Mouse (Mus musculus): ENCODE measurements at regions not wholly inside any gene's neighbourhood (a gene's known extent, or its start where the extent isn't known, plus 50 kb on each side); places are given as distances from the start of the nearest gene placed in this dataset.

DNA sequence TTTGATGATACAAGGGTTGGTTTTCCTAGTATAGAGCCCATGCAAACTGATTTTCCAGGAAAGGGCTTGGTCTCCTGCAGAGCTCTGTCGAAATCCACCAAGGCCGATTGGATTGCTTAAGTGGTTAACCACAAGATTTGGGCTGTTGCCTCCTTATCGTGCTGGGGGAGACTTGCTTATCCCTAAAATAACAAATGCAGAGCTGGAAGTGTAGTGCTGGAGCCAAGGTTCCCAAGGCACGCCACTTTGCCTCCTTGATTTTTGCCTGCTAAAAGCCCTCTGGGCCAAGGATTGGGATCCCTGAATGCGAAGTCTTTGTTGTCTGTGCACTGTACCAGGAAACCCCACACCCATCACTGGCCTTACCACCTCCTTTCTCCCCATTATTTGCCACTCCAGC lies 52.8 kb upstream of the Tmem178 start:
- DNase-seq: no peak

DNA sequence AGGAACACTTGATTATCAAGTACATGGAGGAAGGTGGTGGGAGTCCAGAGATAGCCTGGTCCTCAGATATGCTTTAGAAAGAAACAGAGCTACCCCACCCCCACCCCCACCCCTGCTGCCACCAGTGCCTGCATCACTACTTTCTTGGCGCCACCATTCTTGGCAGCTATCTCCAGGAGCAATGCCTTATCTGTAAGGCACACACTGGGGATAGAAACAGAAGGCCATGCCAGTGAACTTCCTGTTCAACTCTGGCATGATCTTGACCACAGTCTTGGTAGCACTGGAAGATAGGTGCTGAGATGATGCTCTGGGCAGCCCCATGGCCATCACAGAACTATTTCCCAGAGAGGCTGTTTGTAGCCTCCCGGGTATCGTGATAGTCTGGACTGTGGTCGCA lies 55.3 kb upstream of the Tmem178 start:
- DNase-seq: no peak

DNA sequence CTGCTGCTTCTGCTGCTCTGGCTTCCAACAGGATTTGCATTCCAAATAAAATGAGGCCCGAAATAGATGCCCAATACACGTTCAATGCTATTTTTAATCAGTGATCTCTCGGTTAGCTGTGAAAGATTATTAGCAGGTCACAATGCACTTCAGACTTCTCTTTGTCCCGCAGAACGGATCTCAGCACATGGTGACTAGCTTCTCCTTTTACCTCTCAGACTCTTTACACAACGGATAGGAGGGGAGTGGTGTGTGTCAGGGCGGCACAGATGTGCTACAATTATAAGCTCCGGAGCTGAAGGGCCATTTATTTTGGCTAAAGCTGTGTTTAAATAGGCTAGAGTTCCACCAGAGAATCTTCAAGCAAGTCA lies 56.7 kb upstream of the Tmem178 start:
- no peak for DNase-seq

DNA sequence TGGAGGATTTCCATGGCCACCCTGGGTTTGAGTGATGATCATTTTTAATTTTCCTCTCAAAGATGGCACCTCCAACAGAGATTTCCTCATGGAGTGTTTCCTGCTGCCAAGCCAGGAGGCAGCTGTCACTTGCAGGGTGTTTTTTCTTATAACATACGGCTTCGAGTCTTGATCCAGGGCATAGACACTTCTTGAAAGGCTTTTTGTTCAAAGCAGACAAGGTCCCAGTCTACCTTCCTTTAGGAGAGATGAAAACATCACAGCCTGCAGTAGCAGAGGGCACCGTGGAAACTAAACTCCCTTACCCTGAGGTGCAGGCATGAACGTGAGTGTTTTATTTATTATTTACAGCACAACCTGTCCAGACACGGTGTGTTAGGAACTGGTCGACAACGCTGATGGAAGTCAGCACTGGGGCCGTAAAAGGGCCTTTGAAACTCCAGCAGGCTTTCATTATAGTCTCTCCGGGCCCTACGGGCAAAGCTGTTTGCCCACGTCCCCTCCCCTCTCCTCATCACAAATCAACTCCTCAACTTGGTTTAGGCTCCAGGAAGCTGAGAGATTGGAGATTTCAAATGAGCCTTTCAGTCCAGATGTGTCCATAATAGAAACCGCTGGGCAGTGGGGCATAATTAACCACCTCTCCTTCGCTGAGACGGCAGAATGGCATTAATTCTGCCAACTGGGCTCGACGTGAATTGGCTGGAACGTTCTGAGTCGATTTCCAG lies 57.2 kb upstream of the Tmem178 start:
- no peak for DNase-seq

DNA sequence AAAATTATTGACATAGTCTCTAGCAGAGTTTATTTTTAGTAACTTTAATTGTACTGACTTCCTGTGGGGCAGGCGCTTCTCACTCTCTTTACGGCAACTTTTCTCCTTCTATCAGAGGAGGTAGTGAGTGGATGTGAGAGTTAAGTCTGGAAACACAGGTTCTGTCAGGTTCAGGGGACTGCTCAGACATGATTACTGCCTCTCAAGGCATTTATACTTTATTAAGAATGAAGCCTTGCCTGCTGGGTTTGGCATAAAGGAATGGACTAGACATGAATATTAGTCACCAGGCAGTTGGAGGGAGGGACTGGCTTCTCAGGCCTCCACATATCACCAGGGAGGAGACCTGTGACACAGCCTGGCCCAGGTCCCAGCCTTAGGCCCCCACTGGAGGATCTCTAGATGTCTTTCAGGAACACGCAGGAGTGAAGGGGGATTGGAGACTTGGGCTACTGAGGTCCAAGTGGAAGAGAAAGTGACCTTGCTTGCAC lies 58.2 kb upstream of the Tmem178 start:
- no peak for DNase-seq

GRCm38 (mm10) chr17:80885706-80886105 lies 58.7 kb upstream of the Tmem178 start:
- DNase-seq: no peak

GRCm38 (mm10) chr17:80884886-80885285 lies 59.5 kb upstream of the Tmem178 start:
- DNase-seq: no peak

DNA sequence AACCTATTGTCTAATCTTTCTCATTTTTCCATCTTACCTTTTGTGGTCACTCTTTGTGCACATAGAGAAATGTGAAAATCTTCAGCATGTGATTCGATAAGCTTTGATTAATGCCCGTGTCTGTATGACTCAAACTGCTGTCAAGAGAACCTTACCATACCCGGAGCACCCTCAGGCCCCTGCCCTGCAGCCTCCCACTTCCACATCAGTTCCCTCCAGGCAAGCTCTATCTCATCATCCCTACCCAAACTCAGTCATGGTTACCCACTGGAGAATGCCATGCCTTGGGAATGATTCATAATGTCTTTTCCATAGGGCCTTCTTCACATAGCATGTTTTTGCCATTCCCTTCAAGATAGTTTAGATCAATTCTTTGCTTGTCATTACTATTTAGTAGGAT lies 62.0 kb upstream of the Tmem178 start:
- no peak for DNase-seq

DNA sequence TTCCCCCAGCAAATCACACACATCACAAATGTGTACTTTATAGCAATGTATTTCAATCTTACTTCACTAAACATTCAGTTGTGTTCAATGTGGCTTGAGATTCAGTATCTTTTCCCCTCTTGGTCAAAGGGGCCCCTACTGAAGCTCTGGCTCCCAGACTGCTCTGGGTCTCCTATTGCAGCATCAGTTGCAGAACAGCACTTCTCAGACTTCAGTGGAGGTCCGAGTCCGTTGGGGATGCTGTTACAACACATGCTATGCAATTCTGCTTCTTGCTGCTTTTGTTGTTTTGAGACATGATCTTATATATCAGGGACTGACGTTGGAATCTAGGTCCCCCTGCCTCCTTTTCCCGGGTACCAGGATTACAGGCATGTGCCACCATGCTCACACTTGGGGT lies 64.1 kb upstream of the Tmem178 start:
- no peak for DNase-seq

DNA sequence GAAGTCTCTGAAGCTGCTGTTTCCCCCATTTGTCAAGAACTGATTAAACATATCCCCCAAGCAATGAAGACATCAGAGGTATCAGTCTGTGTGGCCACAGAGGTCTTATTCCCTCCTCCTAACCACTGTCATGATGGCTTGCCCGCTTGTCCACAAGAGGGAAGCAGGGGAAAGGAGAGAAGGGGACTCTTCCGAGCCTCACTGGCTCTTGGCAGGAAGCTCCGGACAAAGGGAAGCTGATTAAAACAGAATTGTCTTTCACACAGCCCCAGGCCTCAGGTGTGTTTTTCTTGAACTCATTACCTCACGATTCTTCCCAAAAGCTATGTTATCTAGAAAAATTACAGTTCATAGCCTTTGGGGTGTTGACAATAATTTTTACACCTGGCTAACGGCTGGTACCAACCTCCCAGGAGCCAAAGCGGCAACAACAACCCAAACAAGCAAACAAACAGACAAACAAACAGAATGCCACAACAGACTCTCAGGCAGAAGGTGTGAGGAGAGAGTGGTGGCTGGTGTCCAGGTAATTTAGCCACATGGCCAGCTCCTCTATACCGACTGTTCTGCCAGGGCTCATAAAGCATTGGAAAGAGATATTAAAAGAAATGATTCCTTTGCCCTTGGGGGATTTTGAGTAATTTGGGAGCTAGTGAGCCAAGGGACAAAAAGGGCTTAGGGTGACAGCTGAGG lies 68.9 kb upstream of the Tmem178 start:
- no peak for DNase-seq

DNA sequence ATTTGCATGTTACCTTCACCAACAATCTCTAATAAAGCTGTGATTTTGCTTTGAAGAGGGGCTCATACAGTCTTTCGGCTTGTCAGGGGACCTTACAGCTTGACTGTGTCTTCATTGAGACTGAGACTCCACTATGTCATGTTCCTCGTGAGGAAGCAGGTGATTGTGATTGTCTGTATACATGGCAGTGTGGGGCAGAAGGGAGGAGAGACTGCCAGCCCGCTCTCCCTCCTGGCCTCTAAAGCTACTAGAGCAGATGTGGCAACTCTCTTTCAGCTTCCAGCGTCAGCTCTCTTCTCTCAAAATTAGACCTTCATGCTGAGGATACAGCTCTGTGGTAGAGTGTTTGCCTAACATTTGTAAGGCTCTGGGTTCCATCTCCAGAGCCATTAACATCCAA lies 73.5 kb upstream of the Tmem178 start:
- DNase-seq: no peak

DNA sequence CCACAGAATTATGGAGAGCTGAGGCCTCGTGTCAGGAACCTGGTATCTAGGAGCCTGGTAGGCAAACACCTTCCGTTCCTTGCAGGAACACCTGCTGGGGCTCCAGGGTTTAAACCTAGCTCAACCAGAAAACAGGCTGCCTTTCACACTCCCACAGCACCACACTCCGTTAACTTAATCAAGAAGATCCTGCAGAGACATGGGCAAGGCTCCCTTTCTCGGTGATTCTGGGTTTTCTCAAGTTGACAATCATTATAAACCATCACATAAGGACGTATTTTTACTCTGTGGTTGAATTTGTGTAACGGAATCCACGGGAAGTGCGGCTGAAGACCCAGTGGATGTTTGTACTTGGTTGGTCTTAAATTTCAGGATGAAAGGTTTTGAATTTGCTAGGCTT lies 82.1 kb upstream of the Tmem178 start:
- DNase-seq: no peak

DNA sequence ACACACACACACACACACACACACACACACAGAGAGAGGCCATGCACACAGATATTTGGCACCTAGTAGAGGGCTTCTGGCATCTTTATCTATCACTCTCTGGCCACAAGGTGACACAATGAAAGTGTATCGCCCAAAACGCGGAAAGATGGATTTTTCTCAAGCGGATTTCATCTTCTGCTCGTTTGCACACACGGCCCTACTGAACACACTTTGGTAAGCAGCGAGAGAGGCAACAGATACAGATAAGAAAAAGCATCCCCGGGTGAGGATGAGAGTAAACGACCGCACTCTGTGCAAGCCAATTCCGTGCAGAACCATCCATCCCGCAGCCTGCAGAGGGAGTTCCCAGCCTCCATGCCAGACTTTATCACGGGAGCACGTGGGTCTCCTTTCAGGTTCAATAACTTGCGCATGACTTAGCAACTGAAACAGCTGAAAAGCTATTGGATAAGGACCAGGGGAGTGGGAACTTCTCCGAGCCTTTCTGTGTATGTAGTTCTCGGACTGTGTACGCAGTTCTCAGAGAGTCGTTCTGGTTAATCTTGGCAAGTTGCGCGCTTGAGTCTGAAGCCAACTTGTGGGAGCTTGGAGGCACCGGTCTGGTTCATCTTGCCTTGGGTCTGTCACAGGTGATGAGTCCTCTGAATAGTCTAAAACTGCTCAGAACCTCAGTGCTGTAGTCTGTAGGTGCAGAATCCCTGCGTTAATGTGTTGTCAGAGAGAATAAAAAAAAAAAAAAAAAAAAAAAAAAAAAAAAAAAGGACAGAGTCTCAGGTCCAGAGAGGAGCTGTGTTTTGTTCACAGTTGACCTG lies 97.2 kb upstream of the Tmem178 start:
- no peak for DNase-seq

DNA sequence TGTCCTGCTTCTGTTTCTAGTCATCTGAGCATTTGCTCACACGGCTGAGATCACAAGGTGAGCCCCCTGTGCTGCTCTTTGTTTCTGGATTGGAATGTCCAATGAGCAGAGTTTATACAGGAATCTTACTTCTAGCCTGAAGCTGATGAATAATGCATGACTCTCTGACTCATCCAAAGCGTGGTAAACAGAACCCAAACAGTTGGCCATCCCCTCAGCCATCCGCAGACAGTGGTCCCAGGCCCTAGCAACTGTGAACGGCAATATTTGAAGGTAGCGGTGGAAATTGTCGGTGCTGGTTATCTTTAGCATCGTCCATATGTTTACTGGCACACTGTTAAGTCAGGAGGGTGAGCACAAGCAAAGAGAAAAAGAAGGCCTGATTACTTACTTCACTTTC lies 99.1 kb upstream of the Tmem178 start:
- no peak for DNase-seq

- DNase-seq: no peak
Measured at GRCm38 (mm10) chr17:80841903-80842302, 102.5 kb upstream of the Tmem178 start.

DNA sequence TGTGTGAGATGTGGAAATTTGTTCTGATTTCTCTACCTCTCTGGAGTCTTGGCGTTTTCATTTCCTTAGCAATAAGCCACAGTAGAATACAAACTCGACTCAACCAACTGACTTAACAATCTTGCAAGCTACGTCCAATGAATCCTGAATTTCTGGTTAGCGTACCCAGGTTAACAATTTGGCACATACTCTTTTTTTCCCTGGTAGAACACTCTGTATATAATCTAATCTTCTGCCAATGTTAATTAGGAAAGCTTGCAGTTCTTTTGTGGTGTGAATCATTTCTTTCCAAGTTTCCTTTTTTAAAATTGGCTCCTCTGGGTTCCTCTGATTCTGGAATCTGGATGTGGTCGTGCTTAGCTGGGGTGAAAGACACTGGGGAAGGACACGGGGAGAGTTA lies 103.5 kb upstream of the Tmem178 start:
- no peak for DNase-seq

DNA sequence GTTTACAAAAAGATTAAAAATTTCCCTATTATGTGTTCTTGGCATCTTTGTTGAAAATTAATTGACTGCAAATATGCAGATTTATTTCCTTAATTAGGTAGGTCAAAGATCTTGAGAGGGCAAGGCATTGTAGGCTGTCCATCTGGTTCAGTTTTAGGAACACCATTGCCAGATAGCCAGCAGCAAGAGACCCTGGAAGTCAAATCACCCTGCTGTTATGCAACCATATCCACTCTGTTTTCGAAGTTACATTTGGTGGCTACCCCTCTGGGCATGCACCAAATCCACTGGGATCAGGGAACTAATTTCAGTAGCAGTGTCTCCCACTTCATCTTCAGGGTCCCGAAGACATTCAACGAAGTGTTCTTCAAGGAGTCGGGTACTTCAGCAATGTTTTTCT lies 104.0 kb upstream of the Tmem178 start:
- no peak for DNase-seq

DNA sequence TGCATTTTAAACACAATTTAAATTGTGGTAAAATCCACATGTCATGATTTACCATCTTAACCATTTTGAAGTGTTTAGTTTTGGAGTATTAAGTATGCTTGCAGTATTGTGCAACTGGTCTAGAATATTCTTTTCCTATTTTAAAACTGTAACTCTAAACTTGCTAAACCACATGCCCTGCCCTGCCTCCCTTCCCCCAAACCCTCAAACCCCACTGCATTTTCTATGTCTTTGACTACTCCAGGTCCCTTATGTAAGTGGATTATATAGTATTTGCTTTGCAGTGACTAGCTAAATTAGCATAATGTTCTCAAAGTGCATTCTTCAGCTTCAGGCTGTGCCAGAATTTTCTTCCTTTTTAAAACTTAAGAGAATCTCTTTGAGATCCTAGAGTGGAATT lies 106.4 kb upstream of the Map4k3 start:
- DNase-seq: no peak

- DNase-seq: no peak
Measured at GRCm38 (mm10) chr17:80834176-80834517, 105.9 kb upstream of the Map4k3 start.

GRCm38 (mm10) chr17:80833355-80834175 lies 105.3 kb upstream of the Map4k3 start:
- DNase-seq: no peak

DNA sequence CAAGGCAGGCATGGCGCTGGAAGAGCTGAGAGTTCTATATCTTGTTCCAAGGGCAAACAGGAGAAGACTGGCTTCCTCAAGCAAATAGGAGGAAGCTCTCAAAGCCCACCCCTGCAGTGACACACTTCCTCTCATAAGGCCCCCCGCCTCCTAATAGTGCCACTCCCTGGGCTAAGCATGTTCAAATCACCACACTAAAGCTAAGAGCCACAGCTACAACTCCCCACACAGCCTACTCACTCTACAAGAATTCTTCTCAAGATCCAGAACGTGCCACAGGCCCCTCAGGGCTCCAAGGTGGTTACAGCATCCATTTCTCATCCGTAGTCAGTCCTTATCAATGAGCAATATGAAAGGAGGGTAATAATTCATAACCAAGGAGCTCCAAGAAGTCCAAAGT lies 103.4 kb upstream of the Map4k3 start:
- DNase-seq: no peak

DNA sequence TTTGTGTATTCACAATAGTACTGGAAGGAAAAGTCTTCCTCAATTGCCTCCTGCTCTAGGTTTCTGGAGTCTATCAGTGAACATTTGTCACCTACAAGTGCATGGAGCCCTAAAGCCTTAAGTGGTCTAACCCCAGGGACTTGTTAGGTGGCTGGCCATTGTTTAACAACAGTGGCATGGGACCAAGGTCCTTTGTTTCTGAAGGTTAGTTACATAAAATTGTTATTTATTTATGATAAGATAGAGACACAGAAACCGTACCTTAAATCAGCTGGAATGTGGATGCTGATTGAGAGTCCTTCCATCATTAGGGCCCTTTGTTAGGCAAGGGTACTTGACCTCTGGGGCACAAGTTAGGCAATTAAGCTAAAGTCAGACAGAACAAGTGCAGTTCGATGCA lies 99.6 kb upstream of the Map4k3 start:
- no peak for DNase-seq

DNA sequence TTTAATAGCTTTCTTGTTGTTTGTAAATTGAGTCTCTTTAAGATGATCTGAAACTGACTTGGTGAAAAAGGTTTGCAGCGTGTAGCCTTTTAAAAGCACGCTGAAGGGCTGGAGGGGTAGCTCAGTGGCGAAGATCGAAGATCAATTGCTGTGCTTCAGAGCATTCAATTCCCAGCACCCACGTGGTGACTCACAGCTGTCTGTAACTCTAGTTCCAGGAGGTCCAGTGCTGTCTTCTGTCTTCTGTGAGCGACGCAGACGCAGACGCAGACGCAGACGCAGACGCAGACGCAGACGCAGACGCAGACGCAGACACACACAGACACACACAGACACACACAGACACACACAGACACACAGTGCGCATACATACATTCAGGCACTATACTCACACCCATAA lies 99.1 kb upstream of the Map4k3 start:
- no peak for DNase-seq

All from thymus, postnatal 14 days (tissue).